Mouse (Mus musculus): ENCODE measurements at regions not wholly inside any gene's neighbourhood (a gene's known extent, or its start where the extent isn't known, plus 50 kb on each side); places are given as distances from the start of the nearest gene placed in this dataset.
A peak's percentile ranks its signal among the peaks of the same experiment; 100 is the strongest.

- no peak for DNase-seq (ENCODE audit: low spot score)
Measured at GRCm38 (mm10) chr6:31197631-31198338, 200.8 kb upstream of the Mkln1 start.

- no peak for DNase-seq (ENCODE audit: low spot score)
Measured at GRCm38 (mm10) chr6:31198340-31198739, 200.2 kb upstream of the Mkln1 start.

- no peak for DNase-seq (ENCODE audit: low spot score)
Measured at GRCm38 (mm10) chr6:31200705-31201104, 197.8 kb upstream of the Mkln1 start.

GRCm38 (mm10) chr6:31201375-31201972 is 197.1 kb upstream of the Mkln1 start:
- no peak for DNase-seq (ENCODE audit: low spot score)

DNA sequence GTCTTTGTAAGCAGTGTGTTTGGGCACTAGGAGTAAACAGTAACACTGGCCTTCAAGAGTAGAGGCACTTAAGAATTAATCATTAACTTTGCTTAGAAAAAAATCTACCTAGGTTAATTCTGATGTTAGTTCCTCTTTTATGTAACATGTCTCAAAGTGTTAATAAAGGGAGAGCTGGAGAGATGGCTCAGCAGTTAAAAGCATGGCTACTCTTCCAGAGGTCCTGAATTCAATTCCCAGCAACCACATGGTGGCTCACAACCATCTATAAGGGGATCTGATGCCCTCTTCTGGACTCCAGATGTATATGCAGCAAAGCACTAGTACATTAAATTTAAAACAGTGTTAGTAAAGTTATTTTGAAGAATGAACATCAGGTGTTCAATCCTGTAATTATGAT is 195.9 kb upstream of the Mkln1 start:
- DNase-seq (ENCODE audit: low spot score), result no peak

GRCm38 (mm10) chr6:31204434-31204833 is 194.1 kb upstream of the Mkln1 start:
- no peak for DNase-seq (ENCODE audit: low spot score)

DNA sequence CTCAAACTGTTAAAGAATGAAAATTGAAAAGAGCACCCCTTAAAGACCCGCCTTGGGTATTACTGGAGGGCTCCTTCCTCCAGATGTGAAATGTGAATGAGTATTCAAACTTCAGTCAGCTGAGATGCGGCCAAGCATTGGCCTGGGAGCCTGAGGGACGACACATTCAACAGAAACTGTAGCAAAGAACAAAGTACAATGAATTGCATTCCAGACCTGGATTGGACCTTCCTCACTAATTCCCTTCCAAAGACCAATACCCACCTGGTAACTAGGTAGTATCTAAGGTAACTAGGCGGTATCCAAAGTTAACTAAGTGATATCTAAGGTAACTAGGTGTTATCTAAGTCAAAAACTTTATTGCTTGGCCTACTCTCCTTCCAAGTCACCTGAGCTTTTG is 193.7 kb upstream of the Mkln1 start:
- DNase-seq (ENCODE audit: low spot score), result no peak

- DNase-seq (ENCODE audit: low spot score), result no peak
Measured at GRCm38 (mm10) chr6:31206106-31206505, 192.4 kb upstream of the Mkln1 start.

- DNase-seq (ENCODE audit: low spot score), result no peak
Measured at GRCm38 (mm10) chr6:31207231-31207630, 191.3 kb upstream of the Mkln1 start.

- DNase-seq (ENCODE audit: low spot score), result no peak
Measured at GRCm38 (mm10) chr6:31208224-31208623, 190.3 kb upstream of the Mkln1 start.

- no peak for DNase-seq (ENCODE audit: low spot score)
Measured at GRCm38 (mm10) chr6:31209411-31210139, 189.0 kb upstream of the Mkln1 start.

DNA sequence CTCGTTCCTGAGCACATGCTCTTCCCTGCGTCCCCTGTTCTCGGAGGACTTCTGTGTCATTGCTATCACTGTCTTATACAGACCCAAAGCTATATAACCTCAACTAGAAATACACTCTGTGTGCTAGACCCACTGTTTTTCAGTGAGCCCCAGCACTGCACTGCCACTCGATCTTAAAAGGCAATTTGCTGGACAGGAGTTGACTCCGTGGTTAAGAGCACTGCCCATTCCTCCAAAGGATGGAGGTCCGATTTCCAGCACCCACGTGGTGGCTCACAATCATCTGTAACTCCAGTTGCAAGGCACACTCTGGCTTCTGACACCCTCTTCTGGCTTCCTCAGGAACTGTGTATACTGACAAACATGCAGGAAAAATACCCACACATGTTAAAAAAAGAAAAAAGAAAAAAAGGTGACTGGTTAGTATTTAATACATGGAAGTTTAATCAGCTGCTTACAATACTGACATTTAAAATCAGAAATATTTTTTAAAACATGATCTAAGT is 188.3 kb upstream of the Mkln1 start:
- DNase-seq (ENCODE audit: low spot score), result no peak

GRCm38 (mm10) chr6:31211091-31211490 is 187.4 kb upstream of the Mkln1 start:
- DNase-seq (ENCODE audit: low spot score), result no peak

GRCm38 (mm10) chr6:31211616-31212015 is 186.9 kb upstream of the Mkln1 start:
- no peak for DNase-seq (ENCODE audit: low spot score)

DNA sequence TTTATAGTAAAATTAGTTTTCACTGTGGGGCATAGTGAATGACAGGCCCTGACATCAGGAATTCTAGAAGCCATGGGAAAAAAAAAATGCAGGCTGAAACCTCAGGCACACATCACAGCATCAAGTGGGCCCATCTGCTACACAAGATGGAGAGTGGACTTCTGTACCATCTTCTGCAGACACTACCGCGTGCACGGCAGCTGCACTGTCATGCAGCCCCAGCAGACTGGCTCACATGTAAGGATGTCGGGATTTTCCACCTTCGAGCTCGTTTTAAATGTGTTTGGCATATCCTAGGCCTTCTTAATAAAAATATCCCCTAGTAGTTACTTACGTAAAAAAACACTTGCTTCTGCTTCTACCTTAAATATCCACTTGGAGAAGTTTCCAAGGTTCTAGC is 186.5 kb upstream of the Mkln1 start:
- DNase-seq (ENCODE audit: low spot score), result no peak

DNA sequence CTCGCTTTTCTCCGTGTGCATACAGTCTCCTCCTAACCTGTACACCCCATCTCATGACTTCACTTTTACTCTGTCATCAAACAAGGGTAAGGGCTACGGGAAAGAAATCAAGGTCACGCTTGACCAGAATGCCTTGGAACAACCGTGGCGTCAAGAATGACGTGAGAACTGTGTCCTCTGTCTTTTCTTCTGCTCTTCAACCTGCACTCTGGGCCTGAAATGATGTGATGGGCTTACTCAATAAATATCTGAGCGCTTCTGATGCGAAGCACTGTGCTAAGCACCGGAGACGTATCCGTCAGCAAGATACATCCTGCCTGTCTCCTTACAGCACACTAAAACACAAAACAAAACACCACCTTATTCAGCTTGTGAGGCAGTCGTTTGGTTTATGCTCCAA is 185.8 kb upstream of the Mkln1 start:
- no peak for DNase-seq (ENCODE audit: low spot score)

- DNase-seq (ENCODE audit: low spot score), result no peak
Measured at GRCm38 (mm10) chr6:31213161-31213560, 185.4 kb upstream of the Mkln1 start.

DNA sequence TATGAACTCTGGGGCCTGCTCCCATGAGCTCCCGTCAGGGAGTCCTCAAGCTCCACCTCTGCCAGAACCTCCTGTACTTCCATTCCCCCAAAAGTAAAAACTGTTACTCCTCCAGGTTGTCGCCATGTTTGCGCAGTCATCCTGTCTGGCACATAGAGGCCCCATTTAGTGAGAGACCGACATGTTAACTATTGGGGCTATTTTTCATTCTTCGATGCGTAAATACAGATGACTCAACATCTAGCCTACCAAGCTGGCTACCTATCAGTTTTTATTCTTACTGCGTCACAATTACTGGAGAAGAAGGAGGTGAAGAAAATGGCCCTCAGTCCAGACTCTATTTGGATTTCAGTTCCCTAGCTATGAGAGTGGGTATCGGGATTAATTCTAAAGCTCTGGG is 182.9 kb upstream of the Mkln1 start:
- DNase-seq (ENCODE audit: low spot score), result no peak

DNA sequence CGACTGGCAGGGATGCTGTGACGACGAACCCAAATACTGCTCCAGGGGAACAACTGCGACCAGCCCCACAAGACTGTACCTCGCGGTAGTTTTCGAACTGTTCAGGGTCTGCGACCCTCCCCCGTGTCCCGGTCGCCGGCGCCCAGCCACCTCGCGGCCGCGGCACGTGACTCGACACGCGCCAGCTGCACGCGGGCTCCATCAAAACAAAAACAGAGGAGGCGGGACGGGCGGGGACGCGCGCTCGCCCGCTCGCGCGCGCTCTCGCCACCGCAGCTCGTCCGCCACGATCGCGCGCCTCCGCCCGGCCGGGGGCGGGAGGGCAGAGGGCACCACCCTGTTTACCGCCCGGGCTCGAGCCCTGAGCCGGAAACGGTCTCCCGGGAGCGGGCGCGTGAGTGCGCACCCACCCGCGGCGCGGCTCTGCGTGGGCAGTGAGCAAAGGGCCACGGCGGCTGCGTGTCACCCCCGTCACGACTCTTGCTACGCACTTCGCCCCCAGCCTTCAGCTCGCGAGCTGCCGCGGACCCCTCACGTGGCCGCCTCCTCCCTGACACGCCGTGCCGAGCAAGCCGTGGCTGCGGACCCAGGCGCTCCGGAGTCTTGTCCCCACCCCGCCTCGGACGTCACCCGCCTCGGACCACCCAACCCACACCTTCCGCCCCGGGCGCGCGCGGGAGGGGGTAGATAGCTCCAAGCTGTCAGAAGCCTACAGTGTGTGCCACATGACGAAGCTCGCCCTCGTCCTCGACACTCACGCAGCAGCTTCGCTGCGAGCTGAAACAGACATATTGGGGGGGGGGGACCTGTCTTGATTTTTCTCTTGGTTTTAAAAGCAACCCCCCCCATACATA is 182.1 kb upstream of the Mkln1 start:
- DNase-seq (ENCODE audit: low spot score), result peak; percentile 85

DNA sequence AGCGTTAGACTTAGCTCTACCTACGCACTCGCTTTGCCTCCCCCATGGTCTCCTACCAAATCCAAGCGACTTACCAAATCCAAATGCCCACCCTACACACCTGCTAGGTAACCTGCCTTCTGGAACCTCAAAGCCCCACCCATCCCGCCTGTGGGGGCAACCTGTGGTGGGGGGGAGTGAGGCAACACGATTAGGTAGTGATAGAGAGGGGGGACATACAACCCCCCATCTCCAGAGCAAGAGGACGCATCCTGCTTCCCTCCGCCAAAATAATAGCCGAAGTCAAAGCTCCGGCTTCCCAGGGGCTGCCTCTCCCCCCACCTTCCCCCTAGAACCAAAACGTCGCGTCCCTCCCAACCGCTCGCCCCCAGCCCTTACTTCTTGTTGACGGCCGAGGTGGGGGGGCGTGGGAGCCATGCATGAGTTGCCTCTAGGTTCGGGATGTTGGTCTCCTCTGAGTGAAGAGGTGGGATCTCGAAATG is 181.4 kb upstream of the Mkln1 start:
- peak; percentile 43 for DNase-seq (ENCODE audit: low spot score)

- peak; percentile 36 for DNase-seq (ENCODE audit: low spot score)
Measured at GRCm38 (mm10) chr6:31217641-31218138, 180.8 kb upstream of the Mkln1 start.

All from urinary bladder, postnatal 25 days (tissue).